Mouse (Mus musculus): Measurements from ENCODE around the gene Slc32a1. TPM values are rescaled to one million over a fixed set of nuclear protein-coding genes. Genes with fewer than 3 reads are reported as not detected.
A peak's percentile ranks its signal among the peaks of the same experiment; 100 is the strongest.

The Slc32a1 gene
- polyA plus RNA-seq, 1 experiment from 2014 or later, result not detected

- Histone ChIP-seq H3K36me3 (replicated peaks; ENCODE audit: insufficient read depth, low read length) (no peaks in the 10 kb centered on the region), H3K4me3 (ENCODE audit: low read depth, low read length) (no peak overlapping the region), H3K9me3 (ENCODE audit: low read length) (no peaks in the 10 kb centered on the region), H3K27ac (ENCODE audit: low read depth) (no peak overlapping the region), H3K9ac (replicated peaks) (no peak overlapping the region), H3K4me1 (ENCODE audit: insufficient read depth) (peaks cover 3% of the 10 kb centered on the region; the same call in 1 of the 2 replicates), H3K27me3 (ENCODE audit: insufficient read depth, low read length) (peaks cover 95% of the 10 kb centered on the region), H3K4me2 (ENCODE audit: low read depth, low read length) (no peak overlapping the region)
- no peak for DNase-seq
- 4% methylated on average over 28 of the region's 30 CpGs for WGBS (ENCODE audit: insufficient replicate concordance)
- no peak for ATAC-seq
- TF ChIP-seq CTCF (IDR thresholded peaks at IDR 0.05; ENCODE audit: low read depth), result no peak
- no peak for TF ChIP-seq EP300 (IDR thresholded peaks at IDR 0.05; ENCODE audit: low read depth)
These were observed 756 bp downstream of the Slc32a1 start for GRCm38 (mm10) chr2:158611326-158611719.

GRCm38 (mm10) chr2:158611726-158612670, 1.4 kb downstream of the Slc32a1 start:
- no peak for ATAC-seq
- Histone ChIP-seq H3K9me3 (ENCODE audit: low read length) (no peaks in the 10 kb centered on the region), H3K4me3 (ENCODE audit: low read depth, low read length) (no peak overlapping the region), H3K27me3 (ENCODE audit: insufficient read depth, low read length) (peaks cover 99% of the 10 kb centered on the region), H3K4me1 (ENCODE audit: insufficient read depth) (peaks cover 3% of the 10 kb centered on the region; the same call in 1 of the 2 replicates), H3K4me2 (ENCODE audit: low read depth, low read length) (no peak overlapping the region), H3K36me3 (replicated peaks; ENCODE audit: insufficient read depth, low read length) (no peaks in the 10 kb centered on the region), H3K27ac (ENCODE audit: low read depth) (no peak overlapping the region), H3K9ac (replicated peaks) (no peak overlapping the region)
- WGBS (ENCODE audit: insufficient replicate concordance), result 11% methylated on average over 30 of the region's 30 CpGs
- no peak for TF ChIP-seq EP300 (IDR thresholded peaks at IDR 0.05; ENCODE audit: low read depth)
- no peak for TF ChIP-seq CTCF (IDR thresholded peaks at IDR 0.05; ENCODE audit: low read depth)
- DNase-seq, result no peak

GRCm38 (mm10) chr2:158612671-158613250, 2.2 kb downstream of the Slc32a1 start:
- TF ChIP-seq CTCF (IDR thresholded peaks at IDR 0.05; ENCODE audit: low read depth) (no peak), EP300 (IDR thresholded peaks at IDR 0.05; ENCODE audit: low read depth) (no peak)
- peaks cover 99% of the 10 kb centered on the region for H3K27me3 ChIP-seq (ENCODE audit: insufficient read depth, low read length)
- H3K9me3 ChIP-seq (ENCODE audit: low read length), result no peaks in the 10 kb centered on the region
- no peak overlapping the region for H3K27ac ChIP-seq (ENCODE audit: low read depth)
- peaks cover 3% of the 10 kb centered on the region; the same call in 1 of the 2 replicates for H3K4me1 ChIP-seq (ENCODE audit: insufficient read depth)
- 8% methylated on average over 10 of the region's 10 CpGs for WGBS (ENCODE audit: insufficient replicate concordance)
- H3K36me3 ChIP-seq (replicated peaks; ENCODE audit: insufficient read depth, low read length), result no peaks in the 10 kb centered on the region
- H3K4me3 ChIP-seq (ENCODE audit: low read depth, low read length), result no peak overlapping the region
- DNase-seq, result no peak
- peak overlapping the region; percentile 19; the same call in 1 of the 2 replicates for H3K4me2 ChIP-seq (ENCODE audit: low read depth, low read length)
- no peak overlapping the region for H3K9ac ChIP-seq (replicated peaks)
- no peak for ATAC-seq

- Histone ChIP-seq H3K36me3 (replicated peaks; ENCODE audit: insufficient read depth, low read length) (no peaks in the 10 kb centered on the region), H3K27me3 (ENCODE audit: insufficient read depth, low read length) (peaks cover 96% of the 10 kb centered on the region), H3K27ac (ENCODE audit: low read depth) (no peak overlapping the region), H3K9ac (replicated peaks) (no peak overlapping the region), H3K4me1 (ENCODE audit: insufficient read depth) (peaks cover 3% of the 10 kb centered on the region; the same call in 1 of the 2 replicates), H3K4me3 (ENCODE audit: low read depth, low read length) (no peak overlapping the region), H3K4me2 (ENCODE audit: low read depth, low read length) (peak overlapping the region; percentile 19), H3K9me3 (ENCODE audit: low read length) (no peaks in the 10 kb centered on the region)
- ATAC-seq (0 out of 2 replicates have a peak, but pooled peaks have one; percentile 21), DNase-seq (peak; percentile 72)
- 5% methylated on average over 53 of the region's 53 CpGs for WGBS (ENCODE audit: insufficient replicate concordance)
- TF ChIP-seq CTCF (IDR thresholded peaks at IDR 0.05; ENCODE audit: low read depth) (peak; percentile 72), EP300 (IDR thresholded peaks at IDR 0.05; ENCODE audit: low read depth) (no peak)
These were observed 3.2 kb downstream of the Slc32a1 start for GRCm38 (mm10) chr2:158613541-158614417.

GRCm38 (mm10) chr2:158614418-158614955, 3.9 kb downstream of the Slc32a1 start:
- Histone ChIP-seq H3K4me3 (ENCODE audit: low read depth, low read length) (peak overlapping the region; percentile 22; the same call in 1 of the 2 replicates), H3K27ac (ENCODE audit: low read depth) (no peak overlapping the region), H3K36me3 (replicated peaks; ENCODE audit: insufficient read depth, low read length) (no peaks in the 10 kb centered on the region), H3K4me2 (ENCODE audit: low read depth, low read length) (peak overlapping the region; percentile 44), H3K9me3 (ENCODE audit: low read length) (no peaks in the 10 kb centered on the region), H3K4me1 (ENCODE audit: insufficient read depth) (peaks cover 3% of the 10 kb centered on the region; the same call in 1 of the 2 replicates), H3K27me3 (ENCODE audit: insufficient read depth, low read length) (peaks cover 96% of the 10 kb centered on the region), H3K9ac (replicated peaks) (no peak overlapping the region)
- no peak for DNase-seq
- ATAC-seq, result no peak
- TF ChIP-seq EP300 (IDR thresholded peaks at IDR 0.05; ENCODE audit: low read depth) (no peak), CTCF (IDR thresholded peaks at IDR 0.05; ENCODE audit: low read depth) (no peak)
- 3% methylated on average over 47 of the region's 47 CpGs for WGBS (ENCODE audit: insufficient replicate concordance)
